Mouse (Mus musculus): ENCODE data around the gene Ypel5.
A peak's percentile ranks its signal among the peaks of the same experiment; 100 is the strongest.

Gene Ypel5

DNA sequence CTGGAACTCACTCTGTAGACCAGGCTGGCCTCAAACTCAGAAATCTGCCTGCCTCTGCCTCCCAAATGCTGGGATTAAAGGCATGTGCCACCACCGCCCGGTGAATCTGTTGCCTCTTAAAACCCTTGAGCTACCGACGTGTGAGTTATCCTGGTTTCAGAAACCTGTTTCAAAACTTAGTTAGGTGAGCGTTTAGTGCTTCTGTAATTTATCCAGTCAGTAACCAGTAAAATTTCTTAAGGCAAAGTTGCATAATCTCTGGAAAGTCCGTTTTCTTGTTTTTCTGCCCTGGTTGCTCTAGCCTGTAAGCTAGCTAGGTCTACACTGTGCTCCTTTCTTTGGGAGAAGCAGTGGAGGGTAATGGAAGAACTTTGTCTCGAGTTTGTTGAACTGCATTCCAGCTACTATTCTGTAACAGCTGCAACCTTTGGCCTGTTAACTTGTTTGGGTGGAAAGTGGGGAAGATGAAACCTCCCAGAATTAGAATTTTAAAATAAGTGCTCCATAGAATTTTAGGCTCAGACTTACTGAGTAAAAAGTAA lies 8.8 kb downstream of the Ypel5 start:
- no peak for DNase-seq (ENCODE audit: low spot score)

DNA sequence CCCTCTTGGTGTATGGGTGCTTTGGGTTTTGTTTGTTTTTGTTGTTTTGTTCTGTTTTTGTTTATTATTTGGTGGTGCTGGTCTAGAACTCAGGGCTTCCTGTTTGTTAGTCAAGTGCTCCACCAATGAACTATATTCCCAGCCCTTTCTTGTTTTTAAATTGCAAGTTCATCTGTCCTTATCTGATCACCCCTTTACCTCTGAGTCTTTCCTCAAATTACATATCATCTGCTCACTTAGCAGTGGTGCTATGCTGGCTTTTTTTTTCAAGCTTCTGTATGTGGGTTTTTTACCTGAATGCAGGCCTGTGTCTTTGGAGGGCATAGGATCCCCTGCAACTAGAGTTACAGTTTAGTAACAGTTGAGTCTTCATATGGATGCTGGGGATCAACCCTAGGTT lies 9.3 kb downstream of the Ypel5 start:
- DNase-seq (ENCODE audit: low spot score) = no peak

DNA sequence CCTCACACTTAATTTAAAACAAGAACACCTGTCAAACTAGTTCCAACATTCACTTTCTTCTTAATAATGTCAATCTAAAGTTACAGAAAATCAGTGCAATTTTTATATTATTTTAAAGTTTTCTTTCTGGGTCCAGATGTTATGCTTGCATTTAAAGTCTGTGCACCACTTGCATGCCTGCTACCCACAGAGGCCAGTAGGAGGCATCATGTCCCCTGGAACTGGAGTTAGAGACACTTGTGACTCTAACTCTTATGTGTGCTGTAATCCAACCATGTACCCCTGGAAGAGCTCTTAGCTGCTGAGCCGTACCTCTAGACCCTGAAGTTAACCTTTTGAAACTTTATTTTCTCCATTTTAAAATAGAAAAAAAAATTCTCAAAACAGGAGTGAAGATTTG lies 19.0 kb downstream of the Ypel5 start:
- DNase-seq (ENCODE audit: low spot score) = no peak

DNA sequence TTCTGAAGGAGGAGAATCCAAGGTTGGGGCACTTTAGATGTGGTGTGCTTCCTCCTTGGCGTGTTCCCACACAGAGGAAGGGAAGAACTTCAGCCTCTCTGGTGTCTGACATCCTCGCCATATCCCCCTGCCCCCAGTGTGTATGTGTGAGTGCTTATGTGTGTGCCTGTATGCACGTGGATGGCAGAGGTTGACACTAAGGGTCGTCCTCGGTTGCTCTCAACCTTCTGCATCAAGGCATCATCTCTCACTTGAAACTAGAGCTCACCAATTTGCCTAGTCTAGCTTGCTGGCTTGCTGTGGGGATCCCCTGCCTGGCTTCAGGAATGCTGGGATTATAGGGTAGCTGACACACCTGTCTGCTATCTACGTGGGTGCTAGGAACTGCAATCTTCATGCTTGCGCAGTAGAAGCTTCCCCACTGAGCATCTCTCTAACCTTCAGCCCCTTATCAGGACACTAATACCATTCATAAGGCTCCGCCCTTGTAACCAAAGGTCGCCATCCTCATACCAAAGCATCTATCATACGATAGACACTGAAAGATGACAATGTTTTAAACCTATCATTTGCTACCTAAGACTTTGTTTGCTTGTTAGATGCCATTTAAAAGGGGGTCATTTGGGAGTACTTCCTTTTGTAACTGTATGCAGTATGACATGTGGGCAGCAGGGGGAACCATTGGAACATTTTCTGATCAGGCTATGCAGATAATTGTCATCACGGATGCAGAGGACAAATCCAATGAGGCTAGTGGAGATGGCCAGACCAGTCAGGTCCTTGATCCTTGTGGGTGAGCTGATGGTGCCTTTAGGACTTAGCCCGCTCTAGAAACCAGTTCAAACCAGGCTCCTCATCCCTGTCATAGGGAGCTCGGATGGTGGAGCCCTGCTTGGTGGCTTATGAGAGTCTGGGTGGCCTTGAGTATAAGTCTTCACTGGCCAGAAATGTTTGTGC lies 21.7 kb downstream of the Ypel5 start:
- DNase-seq (ENCODE audit: low spot score) = peak; percentile 36

DNA sequence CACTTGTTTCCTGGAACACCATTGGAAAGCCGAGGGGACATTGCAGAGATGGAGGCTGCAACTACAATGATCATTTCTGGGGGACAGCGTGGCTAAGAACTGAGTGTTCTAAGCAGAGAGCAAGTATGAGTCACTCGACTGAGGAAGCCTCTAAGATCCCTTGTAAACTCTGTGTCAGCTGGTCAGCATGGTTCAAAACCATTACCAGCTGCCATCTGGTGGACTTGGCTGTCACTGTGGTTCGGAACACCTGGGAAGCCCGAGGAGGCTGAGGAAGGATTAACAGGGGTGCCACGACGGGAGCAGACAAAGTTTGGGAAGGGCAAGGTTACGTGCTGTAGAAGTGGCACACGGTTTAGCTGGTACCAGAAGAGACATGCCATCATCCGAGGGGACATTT lies 27.0 kb downstream of the Ypel5 start:
- no peak for DNase-seq (ENCODE audit: low spot score)

DNA sequence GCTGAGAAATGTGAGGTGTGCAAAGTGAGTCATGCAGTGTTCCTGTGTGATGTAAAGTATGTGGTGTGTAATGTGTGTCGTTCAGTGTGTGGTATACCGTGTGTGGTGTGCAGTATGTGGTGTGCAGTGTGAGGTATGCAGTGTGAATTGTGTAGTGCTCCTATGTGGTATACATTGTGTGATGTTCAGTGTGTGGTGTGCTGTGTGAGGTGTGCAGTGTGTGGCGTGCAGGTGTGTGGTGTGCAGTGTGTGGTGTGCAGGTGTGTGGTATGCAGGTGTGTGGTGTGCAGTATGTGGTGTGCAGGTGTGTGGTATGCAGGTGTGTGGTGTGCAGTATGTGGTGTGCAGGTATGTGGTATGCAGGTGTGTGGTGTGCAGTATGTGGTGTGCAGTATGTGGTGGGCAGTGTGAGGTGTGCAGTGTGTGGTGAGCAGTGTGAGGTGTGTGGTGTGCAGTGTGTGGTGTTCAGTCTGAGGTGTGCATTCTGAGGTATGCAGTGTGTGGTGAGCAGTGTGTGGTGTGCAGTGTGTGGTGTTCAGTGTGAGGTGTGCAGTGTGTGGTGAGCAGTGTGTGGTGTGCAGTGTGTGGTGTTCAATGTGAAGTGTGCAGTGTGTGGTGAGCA lies 30.5 kb downstream of the Ypel5 start:
- no peak for DNase-seq (ENCODE audit: low spot score)

DNA sequence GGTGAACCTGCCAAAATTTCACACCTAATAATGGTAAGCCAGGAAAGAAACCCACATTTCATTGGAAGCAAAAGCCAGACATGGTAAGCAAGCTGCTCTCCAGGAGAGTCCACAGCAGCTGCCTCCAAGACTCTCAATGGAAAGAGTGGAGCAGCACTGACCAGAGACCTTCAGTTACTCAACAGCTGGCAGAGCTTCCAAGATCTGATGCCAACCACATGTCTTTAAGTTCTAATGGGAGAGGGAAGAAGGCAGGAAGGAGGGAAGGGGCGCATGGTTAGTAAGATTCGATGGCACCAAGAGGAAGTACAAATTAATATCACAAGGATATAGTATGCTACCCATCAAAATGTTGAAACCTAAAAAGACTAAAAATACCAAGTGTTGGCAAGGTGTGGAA lies 31.9 kb downstream of the Ypel5 start:
- no peak for DNase-seq (ENCODE audit: low spot score)

DNA sequence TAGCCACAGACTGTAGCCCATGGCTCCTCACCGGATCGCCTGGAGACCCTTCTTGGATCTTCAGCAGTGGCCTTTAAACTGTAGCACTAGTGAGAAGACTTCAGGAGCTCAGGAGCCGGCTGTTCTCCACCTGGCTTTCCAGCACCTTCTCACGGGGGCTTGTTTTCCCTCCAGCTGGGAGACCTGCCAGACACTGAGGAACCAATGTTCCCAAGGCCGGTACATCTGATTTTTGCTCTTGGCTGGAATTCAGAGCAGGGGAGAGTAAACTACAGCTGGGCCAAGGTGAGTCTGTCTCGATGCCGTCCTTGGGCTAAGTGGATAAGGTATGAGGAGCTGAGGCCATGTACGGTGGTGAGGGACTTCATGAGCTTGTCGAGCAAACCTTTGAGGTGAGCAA lies 42.7 kb downstream of the Ypel5 start:
- no peak for DNase-seq (ENCODE audit: low spot score)

DNA sequence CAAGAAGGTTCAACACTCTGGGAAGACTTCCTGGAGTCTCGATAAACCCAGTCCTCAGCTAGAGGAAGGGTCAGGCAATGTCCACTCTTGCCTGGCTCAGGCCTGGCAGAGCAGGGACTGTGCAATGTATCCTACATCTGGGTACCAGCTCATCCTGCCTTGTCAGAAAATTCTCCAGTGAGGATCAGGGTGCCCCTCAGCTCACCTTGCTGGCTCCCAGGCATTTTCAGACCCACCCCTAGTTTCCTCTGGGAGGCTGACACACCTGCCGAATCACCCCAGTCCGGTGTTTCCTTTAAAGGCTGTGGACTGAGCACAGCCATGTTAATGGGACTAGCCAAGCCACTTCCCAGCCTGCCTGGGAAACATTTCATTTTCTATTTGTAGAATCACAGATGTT lies 43.9 kb downstream of the Ypel5 start:
- DNase-seq (ENCODE audit: low spot score) = no peak

DNA sequence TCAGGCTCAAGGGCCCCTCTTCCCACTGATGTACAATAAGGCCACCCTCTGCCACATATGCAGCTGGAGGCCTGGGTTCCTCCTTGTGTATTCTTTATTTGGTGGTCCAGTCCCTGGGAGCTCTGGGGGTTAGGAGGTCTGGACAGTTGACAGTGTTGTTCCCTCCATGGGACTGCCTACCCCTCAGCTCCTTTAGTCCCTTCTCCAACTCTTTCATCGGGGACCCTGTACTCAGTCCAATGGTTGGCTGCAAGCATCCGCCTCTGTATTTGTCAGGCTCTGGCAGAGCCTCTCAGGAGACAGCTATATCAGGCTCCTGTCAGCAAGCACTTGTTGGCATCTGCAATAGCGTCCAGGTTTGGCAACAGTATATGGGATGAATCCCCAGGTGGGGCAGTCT lies 44.8 kb downstream of the Ypel5 start:
- no peak for DNase-seq (ENCODE audit: low spot score)

DNA sequence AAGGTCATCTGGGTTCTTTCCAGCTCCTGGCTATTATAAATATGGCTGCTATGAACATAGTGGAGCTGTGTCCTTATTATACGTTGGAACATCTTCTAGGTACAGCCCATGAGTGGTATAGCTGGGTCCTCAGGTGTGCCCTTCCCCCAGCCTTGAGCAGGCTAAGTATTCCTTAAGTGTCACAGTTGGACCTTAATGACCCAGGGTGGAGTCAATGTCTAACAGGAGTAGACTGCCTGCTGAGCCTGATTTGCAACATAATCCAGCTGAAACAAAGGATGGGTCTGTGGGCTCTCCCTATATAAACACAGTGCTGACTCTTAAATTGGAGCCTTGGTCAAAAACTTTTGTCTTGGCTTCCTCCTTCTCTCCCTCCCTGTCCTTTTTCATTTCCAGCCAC lies 45.6 kb downstream of the Ypel5 start:
- DNase-seq (ENCODE audit: low spot score) = no peak

DNA sequence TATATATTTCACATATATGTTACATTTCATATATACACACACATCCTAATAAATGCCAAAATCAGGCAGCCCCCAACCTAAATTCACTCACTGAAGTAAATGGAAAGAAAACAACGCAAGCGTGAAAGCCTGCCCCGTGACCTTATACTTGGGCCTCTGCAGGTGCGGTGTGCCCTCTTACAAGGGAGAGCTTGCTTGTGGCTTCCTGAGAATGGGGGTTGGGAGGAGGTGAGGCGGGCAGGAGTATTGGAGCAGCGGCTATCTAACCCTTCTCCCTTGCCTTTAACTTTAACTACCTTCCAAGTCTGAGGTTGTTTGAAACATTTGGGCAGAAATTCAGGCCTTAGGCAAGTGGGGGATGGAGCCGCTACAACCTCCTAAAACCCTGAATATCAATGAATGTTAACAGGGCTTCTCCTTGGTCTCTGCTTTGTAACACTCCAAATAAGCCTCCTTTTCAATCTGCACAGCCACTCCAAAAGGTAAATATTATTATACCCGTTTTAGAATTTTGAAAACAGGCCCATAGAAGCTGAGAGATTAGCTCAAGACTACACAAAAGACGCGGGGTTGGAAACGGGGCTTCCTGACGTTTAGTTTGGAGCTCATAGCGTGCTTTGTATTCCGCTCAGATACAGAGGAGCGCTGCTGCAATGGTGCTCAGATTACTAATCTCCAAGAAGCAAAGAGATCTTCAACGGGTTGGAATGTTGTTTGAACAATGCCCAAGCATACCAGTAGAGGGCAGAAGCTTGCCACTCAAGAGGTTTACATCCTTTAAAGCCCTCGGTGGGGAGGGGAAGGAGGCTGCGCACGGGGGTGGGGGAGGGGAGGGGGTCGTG lies 53.5 kb downstream of the Ypel5 start:
- DNase-seq (ENCODE audit: low spot score) = peak; percentile 45

DNA sequence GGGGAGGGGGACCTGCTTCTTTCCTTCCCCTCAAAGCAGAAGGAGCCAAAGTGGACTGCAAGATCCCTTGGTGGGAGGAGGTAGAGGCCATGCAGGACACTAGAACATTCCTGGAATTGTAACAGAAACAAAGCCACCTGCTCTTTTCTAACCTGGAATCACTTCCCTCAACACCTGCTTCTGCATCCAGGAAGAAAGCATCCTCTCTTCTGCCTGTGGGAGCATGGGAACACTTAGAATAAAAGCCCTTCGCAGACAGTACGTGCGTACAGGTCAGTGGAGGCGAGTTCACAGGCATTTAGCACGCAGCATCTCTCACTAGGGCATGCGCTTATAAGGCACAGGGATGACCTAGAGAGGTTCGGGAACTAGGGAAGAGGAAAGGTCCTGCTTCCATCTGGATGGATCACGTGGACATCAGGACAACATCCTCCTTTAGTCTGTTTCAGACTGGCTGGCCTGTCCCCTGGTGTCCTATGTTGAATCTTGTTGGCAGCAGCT lies 54.2 kb downstream of the Ypel5 start:
- DNase-seq (ENCODE audit: low spot score) = no peak

DNA sequence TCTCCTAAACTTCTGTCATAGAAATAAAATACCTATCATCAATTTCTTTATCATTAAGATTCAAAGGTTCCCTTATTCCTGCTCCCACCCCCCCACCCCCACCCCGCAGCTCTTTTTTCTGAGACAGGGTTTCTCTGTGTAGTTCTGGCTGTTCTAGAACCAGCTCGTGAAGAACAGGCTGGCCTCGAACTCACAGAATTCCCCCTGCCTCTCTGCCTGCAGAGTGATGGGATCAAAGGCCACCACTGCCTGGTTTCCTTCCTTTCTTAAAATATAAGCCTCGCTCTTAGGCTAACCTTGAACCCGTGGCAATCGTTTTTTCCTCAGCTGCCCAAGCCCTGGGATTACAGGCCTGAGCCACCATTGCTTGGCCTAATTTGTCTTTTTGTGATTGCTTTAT lies 55.3 kb downstream of the Ypel5 start:
- no peak for DNase-seq (ENCODE audit: low spot score)

DNA sequence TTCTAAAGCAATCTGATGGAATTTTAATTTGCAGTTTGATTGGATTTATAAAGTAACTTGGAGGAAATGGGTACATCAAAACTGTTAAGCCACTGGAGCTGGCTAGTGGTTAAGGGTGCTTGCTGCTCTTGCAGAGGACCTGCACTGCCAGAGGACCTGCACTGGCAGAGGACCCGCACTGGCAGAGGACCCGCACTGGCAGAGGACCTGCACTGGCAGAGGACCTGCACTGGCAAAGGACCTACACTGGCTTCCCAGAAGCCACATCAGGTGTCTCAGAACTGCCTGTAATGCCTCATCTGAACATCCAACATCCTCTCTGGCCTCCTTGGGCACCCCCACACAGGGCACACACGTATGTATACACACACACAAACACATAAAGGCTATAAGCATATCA lies 59.3 kb downstream of the Ypel5 start:
- DNase-seq (ENCODE audit: low spot score) = no peak

DNA sequence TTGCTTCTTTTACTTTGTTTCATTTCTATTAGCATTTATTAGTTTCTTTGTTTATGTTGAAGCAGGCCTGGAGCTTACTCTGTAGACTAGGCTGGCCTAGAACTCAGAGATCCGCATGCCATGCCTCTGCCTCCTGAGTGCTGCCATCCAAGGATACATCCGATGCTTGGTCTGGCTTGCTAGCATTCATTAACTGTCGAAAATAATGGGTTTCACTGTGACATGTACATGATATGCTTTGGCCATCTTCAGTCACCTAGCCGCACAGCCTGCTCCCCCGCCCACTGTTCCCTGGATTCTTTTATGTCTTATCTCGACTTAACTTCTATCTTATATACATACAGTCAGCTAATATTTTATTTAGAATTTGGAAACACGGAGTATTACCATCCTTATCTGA lies 60.8 kb downstream of the Ypel5 start:
- DNase-seq (ENCODE audit: low spot score) = no peak

DNA sequence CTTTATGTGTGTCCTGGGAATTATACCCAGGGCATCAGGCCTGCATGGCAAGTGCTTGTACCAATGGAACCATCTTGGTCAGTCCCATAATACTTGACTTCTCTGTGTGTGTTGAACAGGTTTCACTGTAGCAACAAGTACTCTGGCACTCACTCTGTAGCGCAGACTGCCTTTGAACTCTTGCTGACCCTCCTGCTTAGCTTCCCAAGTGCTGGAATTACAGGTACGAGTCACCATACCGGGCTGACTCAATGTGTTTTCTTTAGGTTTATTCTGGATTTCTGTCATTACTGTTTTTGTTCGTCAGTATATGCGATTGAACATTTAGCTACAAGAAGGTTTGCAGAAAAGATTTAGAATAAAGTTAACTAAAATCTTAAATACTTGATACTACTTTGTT lies 61.7 kb downstream of the Ypel5 start:
- no peak for DNase-seq (ENCODE audit: low spot score)

DNA sequence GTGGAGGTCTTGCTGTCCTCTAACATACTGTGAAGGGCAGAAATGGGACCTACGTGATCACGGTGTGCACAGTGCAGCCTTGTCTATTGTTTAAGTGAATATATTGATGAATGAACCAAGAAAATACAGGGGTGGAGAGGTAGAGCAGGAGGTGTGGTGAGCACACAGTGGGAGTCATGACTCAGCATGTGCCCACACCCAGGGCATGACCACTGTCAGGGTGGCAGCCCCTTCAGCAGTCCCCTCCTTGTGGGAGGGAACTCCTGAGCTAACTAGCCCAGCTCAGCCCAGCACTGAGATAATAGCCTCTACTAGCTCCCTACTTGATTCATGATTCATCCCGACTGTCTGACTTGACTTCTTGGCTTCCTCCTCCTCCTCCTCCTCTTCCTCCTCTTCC lies 62.5 kb downstream of the Ypel5 start:
- DNase-seq (ENCODE audit: low spot score) = no peak
